8 mouse cellular contexts compared by ENCODE assay signal in genomic region chr5:52833005-52833404, GRCm38 (mm10). TPM values are rescaled to one million over a fixed set of nuclear protein-coding genes. Genes with fewer than 3 reads are reported as not detected.
DNase-seq lines count a peak whose midpoint lies in the region; ATAC-seq and TF ChIP-seq lines count a peak whose summit lies in the region.

No protein-coding gene starts in this region.

- H3K4me2 ChIP-seq in intestine, embryonic 14.5 days (ENCODE audit: low read length), result peak overlapping the region; percentile 80

- TF ChIP-seq EP300 in MEL (IDR thresholded peaks at IDR 0.05; ENCODE audit: low read depth in 1 of 2, low read length in 2 of 2), result peak in 1 of 2 experiments; percentile 21; a peak in 1 of 4 replicates

- H3K27me3 ChIP-seq in MEL (ENCODE audit: control insufficient read depth in 1 of 2, insufficient read depth in 2 of 2, low read length in 2 of 2), result no peaks in the 10 kb centered on the region
- H3K27me3 ChIP-seq in erythroblast, embryonic 14.5 days (ENCODE audit: control insufficient read depth), result no peaks in the 10 kb centered on the region
- no peaks in the 10 kb centered on the region for H3K27me3 ChIP-seq in intestine, embryonic 14.5 days (replicated peaks; ENCODE audit: control insufficient read depth, insufficient read depth, low read length)

- H3K9me3 ChIP-seq in MEL (replicated peaks; ENCODE audit: insufficient read depth, low read length), result no peaks in the 10 kb centered on the region
- peaks cover 8% of the 10 kb centered on the region for H3K9me3 ChIP-seq in erythroblast, embryonic 14.5 days (ENCODE audit: control insufficient read depth, low read length)
- no peaks in the 10 kb centered on the region for H3K9me3 ChIP-seq in intestine, embryonic 14.5 days (ENCODE audit: control insufficient read depth, low read length)

- H3K27ac ChIP-seq in MEL (ENCODE audit: control insufficient read depth, low read depth, low read length), result peak overlapping the region; percentile 63
- H3K27ac ChIP-seq in intestine, embryonic 14.5 days (ENCODE audit: low read depth), result peak overlapping the region; percentile 90

- no peak for ATAC-seq in intestine, embryonic 14.5 days (replicated peaks; ENCODE audit: low FRiP score, low TSS enrichment, low read depth)

- peak in 1 of 2 experiments; percentile 31; a peak in 1 of 4 replicates for TF ChIP-seq POLR2A in MEL (IDR thresholded peaks at IDR 0.05; ENCODE audit: control insufficient read depth in 1 of 2, insufficient read depth in 1 of 2, low read depth in 1 of 2, low read length in 2 of 2, poor library complexity in 1 of 2)

- peaks cover 2 to 10% of the 10 kb centered on the region in 2 experiments for H3K4me1 ChIP-seq in MEL (ENCODE audit: control insufficient read depth in 1 of 2, insufficient read depth in 2 of 2, low read length in 2 of 2)
- peaks cover 32% of the 10 kb centered on the region for H3K4me1 ChIP-seq in erythroblast, embryonic 14.5 days (ENCODE audit: control insufficient read depth)
- peaks cover 9% of the 10 kb centered on the region for H3K4me1 ChIP-seq in intestine, embryonic 14.5 days (replicated peaks; ENCODE audit: control insufficient read depth, insufficient read depth, low read length)

- TF ChIP-seq RAD21 in MEL (IDR thresholded peaks at IDR 0.05; ENCODE audit: low read depth, low read length), result no peak

- DNase-seq in gastrocnemius, adult 18-20 months (ENCODE audit: low spot score), result peak; percentile 10
- DNase-seq in gastrocnemius, postnatal 36 days, result no peak
- DNase-seq in MEL (ENCODE audit: low read depth, low spot score), result peak; percentile 79
- no peak for DNase-seq in intestine, embryonic 14.5 days (ENCODE audit: low spot score)
- DNase-seq in lung, postnatal 10 days, result peak; percentile 66
- peak; percentile 43 for DNase-seq in thymus, postnatal 0 days (ENCODE audit: low spot score)
- no peak for DNase-seq in layer of hippocampus, adult 11-12 months (ENCODE audit: low spot score)

- H3K36me3 ChIP-seq in MEL (ENCODE audit: control insufficient read depth in 1 of 2, insufficient read depth in 2 of 2, low read length in 2 of 2), result peaks cover 0 to 14% of the 10 kb centered on the region in 2 experiments
- H3K36me3 ChIP-seq in erythroblast, embryonic 14.5 days (ENCODE audit: control insufficient read depth), result peaks cover 7% of the 10 kb centered on the region
- H3K36me3 ChIP-seq in intestine, embryonic 14.5 days (ENCODE audit: control insufficient read depth, insufficient read depth, low read length), result peaks cover 21% of the 10 kb centered on the region

- peaks cover 9% of the 10 kb centered on the region for H3K79me2 ChIP-seq in MEL (ENCODE audit: control insufficient read depth, insufficient read depth, low read length, poor library complexity)

- intact Hi-C loops in gastrocnemius, postnatal 36 days (cut with DNase I), result no loop called here

- TF ChIP-seq CTCF in MEL (IDR thresholded peaks at IDR 0.05 in 2 of 3, conservative IDR thresholded peaks at IDR 0.05 in 1 of 3; ENCODE audit: control insufficient read depth in 1 of 3, insufficient read depth in 1 of 3, low read depth in 2 of 3, low read length in 3 of 3, poor library complexity in 1 of 3, severe bottlenecking in 1 of 3), result no peak

- peak overlapping the region; percentile 62; the same call in 1 of the 2 replicates for H3K9ac ChIP-seq in MEL (ENCODE audit: control insufficient read depth, low read depth, low read length, poor library complexity, severe bottlenecking)
- peak overlapping the region; percentile 29; the same call in 1 of the 2 replicates for H3K9ac ChIP-seq in intestine, embryonic 14.5 days (ENCODE audit: low read length)

- peak overlapping the region; percentile 14 to 61; a peak in 3 of 4 replicates for H3K4me3 ChIP-seq in MEL (ENCODE audit: control insufficient read depth in 1 of 2, insufficient read depth in 1 of 2, low read depth in 2 of 2, low read length in 2 of 2)
- peak overlapping the region; percentile 75 for H3K4me3 ChIP-seq in erythroblast, embryonic 14.5 days (replicated peaks)
- peak overlapping the region; percentile 86; the same call in 1 of the 2 replicates for H3K4me3 ChIP-seq in intestine, embryonic 14.5 days (ENCODE audit: low read depth, low read length)

TF ChIP-seq in MEL, 35 proteins besides CTCF, POLR2A, EP300 and RAD21:
- TF ChIP-seq POLR2AphosphoS5 (IDR thresholded peaks at IDR 0.05; ENCODE audit: borderline replicate concordance, low read depth, low read length) (0 out of 2 replicates have a peak, but pooled peaks have one; percentile 49), TBP (IDR thresholded peaks at IDR 0.05; ENCODE audit: low read depth, low read length) (0 out of 2 replicates have a peak, but pooled peaks have one; percentile 56), ETS1 (IDR thresholded peaks at IDR 0.05; ENCODE audit: low read depth, low read length) (no peak), ZNF384 (IDR thresholded peaks at IDR 0.05; ENCODE audit: low read depth, low read length) (no peak), SMC3 (IDR thresholded peaks at IDR 0.05; ENCODE audit: low read depth, low read length) (no peak), GATA1 (IDR thresholded peaks at IDR 0.05; ENCODE audit: low read depth, low read length) (no peak), JUND (IDR thresholded peaks at IDR 0.05; ENCODE audit: low read depth, low read length) (no peak), E2F4 (IDR thresholded peaks at IDR 0.05; ENCODE audit: borderline replicate concordance, low read depth, low read length) (no peak), MAFK (IDR thresholded peaks at IDR 0.05; ENCODE audit: borderline replicate concordance, low read depth, low read length) (no peak), MEF2A (IDR thresholded peaks at IDR 0.05; ENCODE audit: extremely low read depth, insufficient replicate concordance, low read depth, low read length, poor library complexity, severe bottlenecking) (no peak), USF2 (IDR thresholded peaks at IDR 0.05; ENCODE audit: borderline replicate concordance in 1 of 2, insufficient read depth in 1 of 2, low read depth in 1 of 2, low read length in 2 of 2) (no peak), POLR2AphosphoS2 (IDR thresholded peaks at IDR 0.05; ENCODE audit: low read length) (no peak), MXI1 (IDR thresholded peaks at IDR 0.05; ENCODE audit: low read depth, low read length) (0 out of 2 replicates have a peak, but pooled peaks have one; percentile 24), BHLHE40 (IDR thresholded peaks at IDR 0.05; ENCODE audit: borderline replicate concordance, low read depth, low read length) (no peak), UBTF (IDR thresholded peaks at IDR 0.05; ENCODE audit: borderline replicate concordance, insufficient read depth, low read depth, low read length) (no peak), SIN3A (IDR thresholded peaks at IDR 0.05; ENCODE audit: low read length) (no peak), TAL1 (IDR thresholded peaks at IDR 0.05; ENCODE audit: low read length) (no peak)
TF ChIP-seq in MEL: peak in this region for 3.

RNA-seq across cellular contexts. Expression of gene Anapc4, which starts 0.8 kb away (rescaled TPM):
- 10 to 100 TPM; 32.7 to 34.4 TPM for total RNA-seq in gastrocnemius, adult 18-20 months (2021)
- total RNA-seq in gastrocnemius, postnatal 36 days (2021), result 10 to 100 TPM; 32.2 to 37.6 TPM
- 56.6 and 57.2 TPM in 2 replicates for total RNA-seq in MEL (2012; rRNA removed)
- polyA plus RNA-seq in MEL (2012; ENCODE audit: insufficient read depth in 1 of 2, insufficient read length in 2 of 2, low read depth in 1 of 2, low replicate concordance in 2 of 2, missing spikeins in 1 of 2), result 100 to 1,000 TPM in 1 of 2 experiments, 10 to 100 TPM in 1; 56.4 to 159 TPM
- 0.13 and 0.26 TPM in 2 replicates for polyA plus RNA-seq in erythroblast, embryonic 14.5 days (2012)
- 92.1 and 102 TPM in 2 replicates for polyA plus RNA-seq in intestine, embryonic 14.5 days (2014; fragmentation: Nextera tagmentation; extraction: Ambion mirVana)
- 62.5 and 64.7 TPM in 2 replicates for polyA plus RNA-seq in thymus, postnatal 0 days (2015; fragmentation: Nextera tagmentation; extraction: Ambion mirVana)

RNA-seq across cellular contexts. Expression of gene Zcchc4, which starts 57.8 kb away (rescaled TPM):
- 1 to 10 TPM; 4.2 to 4.4 TPM for total RNA-seq in gastrocnemius, adult 18-20 months (2021)
- 1 to 10 TPM; 3.6 to 5.0 TPM for total RNA-seq in gastrocnemius, postnatal 36 days (2021)
- 0.65 and 1.0 TPM in 2 replicates for total RNA-seq in MEL (2012; rRNA removed)
- polyA plus RNA-seq in MEL (2012; ENCODE audit: insufficient read depth in 1 of 2, insufficient read length in 2 of 2, low read depth in 1 of 2, low replicate concordance in 2 of 2, missing spikeins in 1 of 2), result under 1 TPM in 1 of 2 experiments, not detected in 1; 0.67 TPM
- 0.07 and 0.20 TPM in 2 replicates for polyA plus RNA-seq in erythroblast, embryonic 14.5 days (2012)
- polyA plus RNA-seq in intestine, embryonic 14.5 days (2014; fragmentation: Nextera tagmentation; extraction: Ambion mirVana), result 13.6 and 17.6 TPM in 2 replicates
- polyA plus RNA-seq in thymus, postnatal 0 days (2015; fragmentation: Nextera tagmentation; extraction: Ambion mirVana), result 8.3 and 11.5 TPM in 2 replicates

Comparison
In these comparisons a context has a peak if more than half of its experiments do, and no peak if none do; other contexts are left out.
1. DNase-seq: peak in gastrocnemius, adult 18-20 months (single experiment), MEL (single experiment), lung, postnatal 10 days (single experiment) and thymus, postnatal 0 days (single experiment); none in gastrocnemius, postnatal 36 days (0 of 2), intestine, embryonic 14.5 days (single experiment) and layer of hippocampus, adult 11-12 months (single experiment).
2. RNA of gene Anapc4, which starts 0.8 kb away (polyA plus RNA-seq): 56.4 to 159 TPM in MEL, 92.1 to 102 TPM in intestine, embryonic 14.5 days and 62.5 to 64.7 TPM in thymus, postnatal 0 days; 0.13 to 0.26 TPM in erythroblast, embryonic 14.5 days; every median in the first group is over 10 times any median in the second.
3. Peak in every context shown above with its lines, with median percentiles within 50 percentile points of each other: H3K4me3 ChIP-seq.